Mouse (Mus musculus) G1E (cell line): ENCODE measurements at regions not wholly inside any gene's neighbourhood (a gene's known extent, or its start where the extent isn't known, plus 50 kb on each side); places are given as distances from the start of the nearest gene placed in this dataset.

Experiments used
- CTCF ChIP-seq: IDR thresholded peaks from 2 replicates; pipeline ENCODE4 v1.5.1; 2012; ENCODE audit warnings: low read depth, low read length, inconsistent platforms, mixed read lengths
- GATA1 ChIP-seq: IDR thresholded peaks from 2 replicates; pipeline ENCODE4 v1.6.1; 2012; ENCODE audit warnings: borderline replicate concordance, low read length, inconsistent platforms, mixed read lengths
- POLR2AphosphoS5 ChIP-seq: IDR thresholded peaks from 2 replicates; pipeline ENCODE4 v1.6.1; 2012; ENCODE audit warnings: low read depth, low read length, inconsistent platforms; ENCODE audit not compliant: insufficient replicate concordance

GRCm38 (mm10) chr19:54340778-54341291 is 296.9 kb downstream of the Adra2a start:
- TF ChIP-seq CTCF (no peak), POLR2AphosphoS5 (no peak), GATA1 (no peak)
